16 mouse cellular contexts compared by ENCODE assay signal in genomic region chr3:121526096-121527093, GRCm38 (mm10). TPM values are rescaled to one million over a fixed set of nuclear protein-coding genes. Genes with fewer than 3 reads are reported as not detected.
DNase-seq lines count a peak whose midpoint lies in the region; ATAC-seq and TF ChIP-seq lines count a peak whose summit lies in the region.
"Had no signal": no experiment of that assay in that cellular context is flagged by ENCODE, and none has a peak within 500 bp of the region (broad histone marks: within the 10 kb centered on the region; RNA-seq: fewer than 3 reads in every experiment).

No protein-coding gene starts in this region.

- no peak for TF ChIP-seq CTCF in stomach, postnatal 0 days (IDR thresholded peaks at IDR 0.05; ENCODE audit: low read depth)

- no peak overlapping the region for H3K4me2 ChIP-seq in heart, embryonic 13.5 days
- no peak overlapping the region for H3K4me2 ChIP-seq in heart, embryonic 11.5 days
- H3K4me2 ChIP-seq in midbrain, embryonic 11.5 days, result no peak overlapping the region
- no peak overlapping the region for H3K4me2 ChIP-seq in midbrain, embryonic 13.5 days (replicated peaks)
- peak overlapping the region; percentile 30 for H3K4me2 ChIP-seq in embryonic facial prominence, embryonic 13.5 days
- H3K4me2 ChIP-seq in stomach, postnatal 0 days (replicated peaks; ENCODE audit: low read depth), result no peak overlapping the region

- 57% methylated on average over 17 of the region's 17 CpGs for WGBS in heart, embryonic 13.5 days
- WGBS in heart, embryonic 11.5 days (ENCODE audit: insufficient replicate concordance), result 61% methylated on average over 17 of the region's 17 CpGs
- WGBS in midbrain, embryonic 11.5 days, result 76% methylated on average over 17 of the region's 17 CpGs
- WGBS in midbrain, embryonic 13.5 days, result 74% methylated on average over 17 of the region's 17 CpGs
- WGBS in embryonic facial prominence, embryonic 13.5 days, result 31% methylated on average over 17 of the region's 17 CpGs
- 40% methylated on average over 17 of the region's 17 CpGs for WGBS in stomach, postnatal 0 days

- H3K4me3 ChIP-seq in heart, embryonic 13.5 days, result no peak overlapping the region
- no peak overlapping the region for H3K4me3 ChIP-seq in heart, embryonic 11.5 days (ENCODE audit: low read depth, low read length)
- no peak overlapping the region for H3K4me3 ChIP-seq in midbrain, embryonic 11.5 days (ENCODE audit: low read depth, low read length)
- H3K4me3 ChIP-seq in midbrain, embryonic 13.5 days (replicated peaks), result no peak overlapping the region
- no peak overlapping the region for H3K4me3 ChIP-seq in embryonic facial prominence, embryonic 13.5 days
- no peak overlapping the region for H3K4me3 ChIP-seq in stomach, postnatal 0 days (ENCODE audit: low read depth, low read length)

- H3K4me1 ChIP-seq in heart, embryonic 13.5 days, result peaks cover 34% of the 10 kb centered on the region
- peaks cover 3% of the 10 kb centered on the region; the same call in 1 of the 2 replicates for H3K4me1 ChIP-seq in heart, embryonic 11.5 days (ENCODE audit: control insufficient read depth, insufficient read depth, low read length)
- H3K4me1 ChIP-seq in midbrain, embryonic 11.5 days (ENCODE audit: control insufficient read depth, insufficient read depth, low read length), result 0 out of 2 replicates have a peak, but pooled peaks cover 2% of the 10 kb centered on the region
- H3K4me1 ChIP-seq in midbrain, embryonic 13.5 days (replicated peaks), result no peaks in the 10 kb centered on the region; the same call in 1 of the 2 replicates
- peaks cover 26% of the 10 kb centered on the region for H3K4me1 ChIP-seq in embryonic facial prominence, embryonic 13.5 days
- H3K4me1 ChIP-seq in stomach, postnatal 0 days (replicated peaks; ENCODE audit: control insufficient read depth, insufficient read depth), result 0 out of 2 replicates have a peak, but pooled peaks cover 2% of the 10 kb centered on the region

- peak; percentile 70 for DNase-seq in midbrain, embryonic 11.5 days (ENCODE audit: low spot score, missing footprints)
- DNase-seq in stomach, postnatal 0 days (ENCODE audit: low spot score), result peak; percentile 21
- no peak for DNase-seq in frontal cortex, postnatal 25 days (ENCODE audit: low spot score in 2 of 2)
- no peak for DNase-seq in urinary bladder, postnatal 25 days (ENCODE audit: low spot score)
- DNase-seq: adrenal gland, postnatal 14 days; cerebellum, postnatal 10 days; gastrocnemius, postnatal 14 days; kidney, adult 18-20 months; layer of hippocampus, adult 9-11 months; liver; thymus, postnatal 14 days had no signal

- no peak overlapping the region for H3K9ac ChIP-seq in heart, embryonic 13.5 days
- no peak overlapping the region for H3K9ac ChIP-seq in heart, embryonic 11.5 days (ENCODE audit: low read depth, low read length)
- no peak overlapping the region for H3K9ac ChIP-seq in midbrain, embryonic 11.5 days (ENCODE audit: low read length)
- H3K9ac ChIP-seq in midbrain, embryonic 13.5 days (replicated peaks), result no peak overlapping the region
- H3K9ac ChIP-seq in embryonic facial prominence, embryonic 13.5 days, result no peak overlapping the region
- H3K9ac ChIP-seq in stomach, postnatal 0 days (ENCODE audit: low read length), result no peak overlapping the region

- H3K27ac ChIP-seq in heart, embryonic 13.5 days (replicated peaks), result peak overlapping the region; percentile 48
- no peak overlapping the region for H3K27ac ChIP-seq in heart, embryonic 11.5 days (ENCODE audit: low read depth, low read length)
- H3K27ac ChIP-seq in midbrain, embryonic 11.5 days (ENCODE audit: low read depth, low read length), result no peak overlapping the region
- no peak overlapping the region for H3K27ac ChIP-seq in midbrain, embryonic 13.5 days
- H3K27ac ChIP-seq in embryonic facial prominence, embryonic 13.5 days, result peak overlapping the region; percentile 70
- H3K27ac ChIP-seq in stomach, postnatal 0 days (replicated peaks), result peak overlapping the region; percentile 66

- no peaks in the 10 kb centered on the region for H3K9me3 ChIP-seq in heart, embryonic 13.5 days
- no peaks in the 10 kb centered on the region for H3K9me3 ChIP-seq in heart, embryonic 11.5 days (replicated peaks; ENCODE audit: control insufficient read depth, low read length)
- H3K9me3 ChIP-seq in midbrain, embryonic 11.5 days (ENCODE audit: control insufficient read depth, low read length), result no peaks in the 10 kb centered on the region
- no peaks in the 10 kb centered on the region for H3K9me3 ChIP-seq in midbrain, embryonic 13.5 days
- no peaks in the 10 kb centered on the region for H3K9me3 ChIP-seq in embryonic facial prominence, embryonic 13.5 days
- H3K9me3 ChIP-seq in stomach, postnatal 0 days (ENCODE audit: control insufficient read depth, low read length), result no peaks in the 10 kb centered on the region

- no peaks in the 10 kb centered on the region for H3K36me3 ChIP-seq in heart, embryonic 13.5 days
- no peaks in the 10 kb centered on the region for H3K36me3 ChIP-seq in heart, embryonic 11.5 days (ENCODE audit: control insufficient read depth, insufficient read depth, low read length)
- H3K36me3 ChIP-seq in midbrain, embryonic 11.5 days (ENCODE audit: control insufficient read depth, insufficient read depth, low read length), result no peaks in the 10 kb centered on the region
- H3K36me3 ChIP-seq in midbrain, embryonic 13.5 days, result no peaks in the 10 kb centered on the region
- no peaks in the 10 kb centered on the region for H3K36me3 ChIP-seq in embryonic facial prominence, embryonic 13.5 days
- H3K36me3 ChIP-seq in stomach, postnatal 0 days (ENCODE audit: control insufficient read depth, insufficient read depth, low read length), result no peaks in the 10 kb centered on the region

- peaks cover 7% of the 10 kb centered on the region; the same call in 1 of the 2 replicates for H3K27me3 ChIP-seq in heart, embryonic 13.5 days (replicated peaks)
- H3K27me3 ChIP-seq in heart, embryonic 11.5 days (ENCODE audit: control insufficient read depth, insufficient read depth, low read length), result peaks cover 5% of the 10 kb centered on the region
- H3K27me3 ChIP-seq in midbrain, embryonic 11.5 days (ENCODE audit: control insufficient read depth, insufficient read depth, low read length), result no peaks in the 10 kb centered on the region; the same call in 1 of the 2 replicates
- H3K27me3 ChIP-seq in midbrain, embryonic 13.5 days, result peaks cover 3% of the 10 kb centered on the region; the same call in 1 of the 2 replicates
- H3K27me3 ChIP-seq in embryonic facial prominence, embryonic 13.5 days, result peaks cover 7% of the 10 kb centered on the region
- H3K27me3 ChIP-seq in stomach, postnatal 0 days (ENCODE audit: control insufficient read depth, insufficient read depth, low read length), result no peaks in the 10 kb centered on the region

- no peak for TF ChIP-seq EP300 in stomach, postnatal 0 days (optimal IDR thresholded peaks at IDR 0.05)

- ATAC-seq in heart, embryonic 13.5 days (ENCODE audit: extremely low read depth, insufficient number of reproducible peaks, low FRiP score, low TSS enrichment), result no peak
- no peak for ATAC-seq in heart, embryonic 11.5 days (replicated peaks; ENCODE audit: insufficient number of reproducible peaks, low FRiP score, low TSS enrichment)
- no peak for ATAC-seq in midbrain, embryonic 11.5 days (ENCODE audit: low FRiP score)
- no peak for ATAC-seq in midbrain, embryonic 13.5 days
- ATAC-seq in embryonic facial prominence, embryonic 13.5 days (ENCODE audit: insufficient number of reproducible peaks, insufficient read depth, low FRiP score, low TSS enrichment, low read depth), result no peak; the same call in 1 of the 2 replicates
- no peak; the same call in 1 of the 2 replicates for ATAC-seq in stomach, postnatal 0 days (ENCODE audit: low FRiP score, low TSS enrichment)
- ATAC-seq: midbrain, embryonic 16.5 days had no signal

RNA-seq across cellular contexts. Expression of gene Slc44a3, which starts 5.8 kb away (rescaled TPM):
- polyA plus RNA-seq in heart, embryonic 13.5 days (2015; fragmentation: Nextera tagmentation; extraction: Ambion mirVana), result 1.0 and 1.1 TPM in 2 replicates
- polyA plus RNA-seq in heart, embryonic 11.5 days (2014; fragmentation: Nextera tagmentation; extraction: Ambion mirVana), result 0.83 and 1.1 TPM in 2 replicates
- 0.34 and 0.38 TPM in 2 replicates for polyA plus RNA-seq in midbrain, embryonic 11.5 days (2014; fragmentation: Nextera tagmentation; extraction: Ambion mirVana)
- 0.82 and 0.86 TPM in 2 replicates for polyA plus RNA-seq in midbrain, embryonic 13.5 days (2015; fragmentation: Nextera tagmentation; extraction: Ambion mirVana)
- polyA plus RNA-seq in embryonic facial prominence, embryonic 13.5 days (2015; fragmentation: Nextera tagmentation; extraction: Ambion mirVana), result 2.3 and 4.2 TPM in 2 replicates
- polyA plus RNA-seq in stomach, postnatal 0 days (2015; fragmentation: Nextera tagmentation; extraction: Ambion mirVana), result 42.7 and 44.8 TPM in 2 replicates

Comparison
In these comparisons a context has a peak if more than half of its experiments do, and no peak if none do; other contexts are left out.
1. H3K27ac ChIP-seq: peak in heart, embryonic 13.5 days (single experiment), embryonic facial prominence, embryonic 13.5 days (single experiment) and stomach, postnatal 0 days (single experiment); none in heart, embryonic 11.5 days (single experiment), midbrain, embryonic 11.5 days (single experiment) and midbrain, embryonic 13.5 days (single experiment).
2. DNase-seq: peak in midbrain, embryonic 11.5 days (single experiment) and stomach, postnatal 0 days (single experiment); none in frontal cortex, postnatal 25 days (0 of 2) and urinary bladder, postnatal 25 days (single experiment).